Mouse (Mus musculus) ovary, adult 18-20 months (tissue): Measurements from ENCODE around the gene Vmn1r17.
"Not testable (repeated sequence)": the region's sequence is repeated elsewhere in the genome, so short reads cannot be mapped to it uniquely, and the experiment has no call there.

Experiments used
- DNase-seq: peaks from one replicate; pipeline ENCODE4 v3.0.0; 2022; ENCODE audit warnings: low spot score, mixed read lengths

The Vmn1r17 gene

DNA sequence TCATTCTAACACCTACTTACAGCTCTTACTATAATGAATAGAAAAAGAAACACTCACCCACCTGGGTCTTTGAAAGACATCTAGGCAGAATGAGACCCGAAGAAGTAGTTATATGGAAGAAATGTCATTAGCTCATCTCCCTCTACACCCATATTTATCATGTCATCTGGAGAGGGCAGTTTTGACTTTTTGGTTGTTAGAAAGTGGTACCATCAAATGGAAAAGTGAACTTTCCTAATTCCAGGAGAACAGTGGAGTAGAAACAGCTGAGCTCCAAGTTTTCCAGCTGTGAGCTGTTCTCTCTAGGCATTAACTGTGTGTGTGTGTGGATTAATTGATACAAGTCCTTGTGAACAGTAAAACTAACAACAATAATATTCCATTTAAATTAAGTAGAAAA, at the start of gene Vmn1r17:
Gene Vmn1r17, minus strand, starts transcription at position 101 of the 400 bp plus-strand sequence.
- no peak for DNase-seq

DNA sequence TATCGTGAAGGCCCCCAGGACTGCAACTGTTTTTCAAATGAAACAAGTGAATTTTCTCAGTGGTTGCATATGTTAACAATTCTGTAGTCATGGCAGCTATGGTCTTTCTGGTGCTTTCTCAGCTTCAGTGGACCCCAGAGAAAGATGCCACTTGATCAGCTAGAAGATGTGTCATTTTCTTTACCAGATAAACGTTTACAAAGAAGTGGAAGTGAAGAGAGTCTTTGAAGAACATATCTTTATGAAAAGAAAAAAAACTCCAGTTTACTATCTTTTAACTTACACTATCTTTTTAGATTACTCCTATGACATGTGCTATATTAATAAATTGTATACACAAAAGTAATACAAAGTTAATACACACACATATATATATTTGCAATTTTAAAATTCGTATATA, 40.0 kb upstream of the Vmn1r17 start, which contains the start of gene Vmn1r19:
Gene Vmn1r19, plus strand, starts transcription at position 301 of the 400 bp plus-strand sequence.
- not testable (repeated sequence) for DNase-seq

DNA sequence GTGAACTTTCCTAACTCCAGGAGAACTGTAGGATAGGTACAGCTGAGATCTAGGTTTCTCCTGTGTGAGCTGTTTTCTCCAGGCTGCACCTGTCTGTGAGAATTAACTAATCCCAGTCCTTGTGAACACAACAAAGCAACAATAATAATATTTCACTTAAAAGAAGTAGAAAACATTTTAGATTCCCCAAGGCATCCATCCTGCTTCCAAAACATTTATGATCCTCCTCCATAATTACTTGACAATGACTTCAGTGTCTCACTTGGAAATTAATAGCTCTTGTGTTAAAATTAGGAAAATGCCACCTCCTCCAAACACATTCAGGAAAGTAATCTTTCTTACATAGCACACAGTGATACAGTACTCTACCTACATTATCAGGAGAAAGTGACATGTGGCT, 32.2 kb upstream of the Vmn1r17 start, which contains the start of gene Vmn1r18:
Gene Vmn1r18, minus strand, starts transcription at position 101 of the 400 bp plus-strand sequence.
- no peak for DNase-seq

DNA sequence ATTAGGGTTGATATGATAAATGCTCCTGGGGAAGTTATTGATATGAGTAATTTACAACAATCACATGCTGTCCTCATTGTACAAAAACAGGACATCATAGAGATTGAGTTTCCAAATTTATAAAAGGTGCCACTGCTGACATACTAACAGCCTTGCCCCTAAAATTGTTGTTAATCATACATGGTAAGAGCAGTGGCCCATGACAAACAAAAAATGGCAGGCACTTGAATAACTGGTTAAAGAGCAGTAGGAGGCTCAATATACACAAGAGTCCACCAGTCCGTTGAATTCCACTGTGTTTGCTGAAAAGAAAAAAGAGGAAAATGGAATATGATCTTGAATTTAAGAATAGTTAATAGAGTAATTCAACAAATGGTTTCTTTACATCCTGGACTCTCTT, 4.0 kb upstream of the Vmn1r17 start:
- DNase-seq: no peak

DNA sequence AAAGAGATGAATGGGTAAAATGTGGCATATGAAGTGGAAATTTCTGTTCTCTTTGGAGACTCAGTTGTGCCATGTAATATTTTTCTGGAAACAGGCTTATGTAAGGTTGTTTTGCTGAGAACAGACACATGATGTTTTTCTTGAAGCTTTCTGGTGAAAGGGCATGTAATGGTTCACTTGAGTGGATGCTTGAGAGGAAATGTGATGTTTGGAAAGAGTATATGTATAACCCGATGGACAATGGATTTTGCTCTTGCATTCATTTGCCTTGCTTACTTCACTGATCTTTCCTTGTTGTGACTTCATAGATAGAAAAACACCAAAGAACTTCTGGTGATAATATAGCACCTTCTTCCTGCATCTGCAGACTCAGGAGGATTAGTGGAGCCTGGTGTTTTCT, 2.3 kb upstream of the Vmn1r17 start:
- not testable (repeated sequence) for DNase-seq

DNA sequence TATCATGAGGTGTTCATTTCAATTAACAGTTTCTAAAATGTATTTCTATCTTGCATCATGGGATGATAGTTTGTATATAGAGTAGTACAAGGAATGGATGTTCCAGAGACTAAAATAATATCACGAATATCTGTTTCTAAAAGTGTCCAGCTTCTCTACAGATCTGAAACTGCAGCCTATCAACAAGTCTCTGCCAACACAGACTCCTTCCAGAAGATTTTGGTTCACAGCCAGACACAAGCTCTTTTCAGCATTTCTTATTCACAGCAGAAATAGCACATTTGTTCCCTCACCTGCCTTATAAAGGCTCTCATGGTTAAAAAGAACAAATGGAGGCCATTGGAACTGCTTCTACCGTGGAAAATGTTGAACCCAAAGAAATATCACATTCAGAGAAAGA, 6.7 kb downstream of the Vmn1r17 start:
- no peak for DNase-seq

DNA sequence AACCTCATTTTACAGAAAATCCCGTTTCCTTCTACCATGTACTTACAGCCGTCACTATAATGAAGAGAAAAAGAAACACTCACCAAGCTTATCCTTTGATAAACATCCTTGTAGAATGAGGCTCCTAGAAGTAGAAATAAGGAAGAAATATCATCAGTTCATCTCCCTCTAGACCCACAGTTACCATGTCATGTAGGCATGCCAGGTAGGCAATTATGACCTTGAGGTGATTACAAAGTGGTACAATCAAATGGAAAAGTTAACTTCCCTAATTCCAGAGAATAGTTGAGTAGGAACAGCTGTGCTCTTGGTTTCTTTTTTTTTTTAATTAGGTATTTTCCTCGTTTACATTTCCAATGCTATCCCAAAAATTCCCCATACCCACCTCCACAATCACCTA, 34.1 kb downstream of the Vmn1r17 start, which contains the start of gene Vmn1r16:
Gene Vmn1r16, minus strand, starts transcription at position 101 of the 400 bp plus-strand sequence.
- no peak for DNase-seq

DNA sequence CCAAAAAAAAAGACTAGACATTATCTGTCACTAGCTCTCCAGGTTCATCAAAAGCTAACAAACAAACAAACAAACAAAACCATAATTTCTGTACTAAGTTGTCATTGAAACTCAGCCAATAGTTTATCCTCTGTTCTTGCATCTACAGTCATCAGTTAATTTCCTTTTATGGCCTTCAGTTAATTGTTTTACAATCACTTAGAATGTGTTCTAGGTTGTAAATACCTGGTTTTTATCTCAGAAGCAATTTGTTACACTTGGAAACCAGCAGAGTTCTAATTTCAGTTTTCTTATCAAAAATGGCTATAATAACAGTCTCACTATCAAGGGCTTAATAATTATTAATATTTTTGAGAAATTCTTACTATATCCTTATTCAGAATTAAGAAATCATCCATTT, 37.4 kb downstream of the Vmn1r17 start:
- DNase-seq: no peak
